Mouse (Mus musculus): Measurements from ENCODE around the gene Mb21d2. TPM values are rescaled to one million over a fixed set of nuclear protein-coding genes. Genes with fewer than 3 reads are reported as not detected.

Gene Mb21d2
- polyA plus RNA-seq (2015; fragmentation: Nextera tagmentation; extraction: Ambion mirVana), result 21.5 and 22.8 TPM in 2 replicates

DNA sequence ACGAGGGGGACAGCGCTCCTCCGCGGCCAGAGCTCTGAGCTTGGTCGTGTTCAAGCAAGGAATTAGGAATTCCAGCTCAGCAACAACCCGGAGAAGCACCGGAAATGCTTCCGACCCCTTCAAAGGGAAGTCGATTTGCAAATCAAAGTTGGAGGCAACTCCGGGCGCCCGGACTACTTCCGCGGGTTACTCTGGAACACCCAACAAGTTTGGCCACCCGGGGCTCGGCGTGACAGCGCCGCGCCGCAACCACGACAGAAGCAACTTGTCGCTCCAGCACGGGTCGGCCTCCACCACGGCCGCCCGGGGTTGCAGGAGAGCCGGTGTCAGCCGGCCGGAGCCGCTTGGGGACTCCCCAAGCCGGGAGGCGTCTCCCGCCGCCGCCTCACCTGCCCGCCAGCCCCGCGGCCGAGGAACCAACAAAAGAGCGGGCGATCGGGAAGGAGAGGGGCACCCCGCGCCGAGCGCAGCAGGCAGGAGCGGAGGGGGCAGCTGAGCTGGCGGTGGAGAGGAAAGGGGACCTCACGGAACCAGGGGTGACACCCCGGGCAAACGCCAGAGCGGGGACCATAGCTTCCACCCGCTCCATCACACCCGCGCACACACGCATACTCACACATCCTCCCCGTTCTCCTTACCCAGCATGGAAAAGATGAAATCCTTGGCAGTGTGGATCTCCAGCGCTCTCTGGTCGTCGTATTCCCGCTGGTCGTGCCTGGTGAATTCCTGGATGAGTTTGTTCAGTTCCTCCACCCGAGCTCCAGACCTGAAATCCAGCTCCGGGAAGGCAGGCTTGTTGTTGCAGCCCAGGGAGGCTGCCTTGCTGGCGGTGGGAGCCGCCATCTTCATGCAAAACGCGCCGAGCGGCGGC is at the start of gene Mb21d2:
Gene Mb21d2 (minus strand): TSS at position 859 of the 871 bp plus-strand sequence.

Other genes starting within 250 kb of the Mb21d2 start
- 83.8 and 89.6 TPM in 2 replicates for gene Fgf12, start 176.6 kb downstream of the Mb21d2 start, polyA plus RNA-seq (2015; fragmentation: Nextera tagmentation; extraction: Ambion mirVana)